Mouse (Mus musculus) adrenal gland, postnatal 4 days (tissue): ENCODE results near the gene Zscan20. TPM values are rescaled to one million over a fixed set of nuclear protein-coding genes. Genes with fewer than 3 reads are reported as not detected.

Source experiments
- total RNA-seq, 2 experiments: library from RNA; stranded (reverse); gene quantifications; 2 replicates each; pipeline ENCODE4 v1.2.3; 2021

Gene Zscan20
- total RNA-seq, 2 experiments from 2014 or later, result 5.9 to 7.6 TPM

Other genes starting within 250 kb of the Zscan20 start
- 1 to 10 TPM in 1 of 2 experiments, under 1 TPM in 1; 0.87 to 1.4 TPM for gene Tlr12, start 8.5 kb upstream of the Zscan20 start, total RNA-seq
- 10 to 100 TPM; 91.8 to 95.1 TPM for gene Phc2, start 44.6 kb upstream of the Zscan20 start, total RNA-seq
- under 1 TPM; 0.34 to 0.70 TPM for gene A3galt2, start 145.3 kb upstream of the Zscan20 start, total RNA-seq
- 10 to 100 TPM; 68.0 to 69.9 TPM for gene Zfp362, start 195.9 kb upstream of the Zscan20 start, total RNA-seq